Mouse (Mus musculus) myocyte (in vitro differentiated cells): ENCODE measurements around the gene Gdf3.

ENCODE experiments used
- E2F4 ChIP-seq: IDR thresholded peaks from one replicate; pipeline ENCODE4 v1.6.1; 2011; ENCODE audit warnings: mild to moderate bottlenecking, control low read depth, moderate library complexity; ENCODE audit not compliant: insufficient read depth
- MAX ChIP-seq: IDR thresholded peaks from one replicate; pipeline ENCODE4 v1.6.1; 2011; ENCODE audit warnings: low read depth, mild to moderate bottlenecking, control low read depth
- MYOD1 ChIP-seq, 3 experiments: IDR thresholded peaks; one replicate each; pipeline ENCODE4 v1.6.1; 2011; ENCODE audit warnings: control low read depth in 2 of 3, low read depth in 2 of 3, mild to moderate bottlenecking in 2 of 3, moderate library complexity in 1 of 3; ENCODE audit not compliant: insufficient read length in 2 of 3, control insufficient read depth in 1 of 3
- MYOG ChIP-seq, 3 experiments: IDR thresholded peaks; one replicate each; pipeline ENCODE4 v1.6.1; 2011; ENCODE audit warnings: control low read depth in 2 of 3, low read depth in 2 of 3, mild to moderate bottlenecking in 2 of 3; ENCODE audit not compliant: insufficient read length in 2 of 3, control insufficient read depth in 1 of 3, insufficient read depth in 1 of 3
- POLR2A ChIP-seq: IDR thresholded peaks from one replicate; pipeline ENCODE4 v1.6.1; 2011; ENCODE audit warnings: low read depth, mild to moderate bottlenecking, control low read depth, moderate library complexity; ENCODE audit not compliant: insufficient read length
- POLR2AphosphoS2 ChIP-seq: IDR thresholded peaks from one replicate; pipeline ENCODE4 v1.6.1; 2011; ENCODE audit warnings: low read depth, control low read depth; ENCODE audit not compliant: insufficient read length
- TCF12 ChIP-seq: IDR thresholded peaks from one replicate; pipeline ENCODE4 v1.6.1; 2011; ENCODE audit warnings: mild to moderate bottlenecking, control low read depth; ENCODE audit not compliant: poor library complexity, insufficient read depth, severe bottlenecking
- TCF3 ChIP-seq: IDR thresholded peaks from one replicate; pipeline ENCODE4 v1.6.1; 2011; ENCODE audit warnings: low read depth, control low read depth; ENCODE audit not compliant: insufficient read length
- USF1 ChIP-seq: IDR thresholded peaks from one replicate; pipeline ENCODE4 v1.6.1; 2011; ENCODE audit warnings: low read depth, mild to moderate bottlenecking, control low read depth, moderate library complexity

- TF ChIP-seq POLR2A (no peak), MYOG (IDR thresholded peaks at IDR 0.05; ENCODE audit: control insufficient read depth in 1 of 3, insufficient read depth in 1 of 3, insufficient read length in 2 of 3, low read depth in 2 of 3) (no peak), MYOD1 (IDR thresholded peaks at IDR 0.05; ENCODE audit: control insufficient read depth in 1 of 3, insufficient read length in 2 of 3, low read depth in 2 of 3) (no peak), POLR2AphosphoS2 (no peak), E2F4 (no peak), TCF12 (no peak), MAX (no peak), USF1 (no peak), TCF3 (no peak)
Measured at GRCm38 (mm10) chr6:122626110-122626509, 16.2 kb upstream of the Gdf3 start, which contains the start of gene Dppa3.
